Mouse (Mus musculus): Measurements from ENCODE around the gene Rprd1b.

Rprd1b gene

GRCm38 (mm10) chr2:158122814-158123213 is 94.5 kb downstream of the Rprd1b start:
- no peak for ATAC-seq (ENCODE audit: low TSS enrichment)

GRCm38 (mm10) chr2:158127245-158127644 is 98.9 kb downstream of the Rprd1b start:
- ATAC-seq (ENCODE audit: low TSS enrichment) = no peak

DNA sequence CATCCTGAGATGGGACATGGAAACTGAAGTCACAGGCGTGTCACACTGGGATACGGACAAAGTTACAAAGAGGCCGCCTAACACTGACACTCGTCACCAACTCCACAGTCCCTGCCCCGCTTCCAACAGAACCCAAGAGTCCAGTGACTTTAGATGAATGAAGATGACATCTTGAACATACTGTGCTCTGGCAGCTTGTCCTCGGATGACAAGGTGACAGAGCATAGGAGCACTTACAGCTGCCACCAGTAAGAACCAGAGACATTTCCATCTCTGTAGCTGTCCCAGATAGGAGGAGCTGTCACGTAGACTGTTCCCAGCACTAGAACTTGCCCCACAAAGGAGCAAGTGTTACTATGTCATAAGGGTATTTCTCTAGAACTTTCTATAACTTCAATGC is 99.6 kb downstream of the Rprd1b start:
- no peak for ATAC-seq (ENCODE audit: low TSS enrichment)

DNA sequence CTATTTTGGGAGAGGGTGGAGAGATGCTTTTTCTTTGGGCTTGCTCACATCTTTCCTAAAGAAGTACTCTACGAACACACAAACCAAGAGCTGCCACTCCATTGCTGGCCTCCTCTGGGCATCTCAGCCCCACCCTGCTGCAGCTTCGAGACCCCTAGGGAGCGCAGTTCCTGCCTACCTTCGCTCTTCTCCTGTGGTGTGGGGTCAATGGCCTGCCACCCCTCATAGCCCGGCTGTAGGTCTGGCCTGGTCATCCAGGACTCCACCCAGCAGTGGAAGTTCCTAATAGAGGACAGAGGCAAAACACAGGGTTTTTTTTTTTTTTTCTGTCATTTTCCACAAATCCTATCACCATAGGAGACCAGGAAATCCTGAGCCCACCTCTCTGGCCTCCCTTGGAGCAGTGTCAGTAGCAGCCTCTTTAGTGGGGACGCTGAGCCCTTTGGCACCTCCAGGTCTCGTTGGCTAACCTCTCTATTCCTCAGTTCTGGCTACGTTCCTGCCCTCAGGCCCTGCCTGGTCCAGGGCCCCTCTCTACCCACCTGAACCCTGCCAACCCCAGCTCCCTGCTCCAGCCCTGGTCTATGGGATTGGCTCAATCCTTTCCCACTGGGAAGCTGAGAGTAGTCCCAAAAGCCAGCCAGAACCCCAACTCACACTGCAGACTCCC is 100.3 kb downstream of the Rprd1b start:
- ATAC-seq (ENCODE audit: low TSS enrichment) = no peak

- no peak for ATAC-seq (ENCODE audit: low TSS enrichment)
Measured at GRCm38 (mm10) chr2:158129291-158130002, 101.2 kb downstream of the Rprd1b start.

DNA sequence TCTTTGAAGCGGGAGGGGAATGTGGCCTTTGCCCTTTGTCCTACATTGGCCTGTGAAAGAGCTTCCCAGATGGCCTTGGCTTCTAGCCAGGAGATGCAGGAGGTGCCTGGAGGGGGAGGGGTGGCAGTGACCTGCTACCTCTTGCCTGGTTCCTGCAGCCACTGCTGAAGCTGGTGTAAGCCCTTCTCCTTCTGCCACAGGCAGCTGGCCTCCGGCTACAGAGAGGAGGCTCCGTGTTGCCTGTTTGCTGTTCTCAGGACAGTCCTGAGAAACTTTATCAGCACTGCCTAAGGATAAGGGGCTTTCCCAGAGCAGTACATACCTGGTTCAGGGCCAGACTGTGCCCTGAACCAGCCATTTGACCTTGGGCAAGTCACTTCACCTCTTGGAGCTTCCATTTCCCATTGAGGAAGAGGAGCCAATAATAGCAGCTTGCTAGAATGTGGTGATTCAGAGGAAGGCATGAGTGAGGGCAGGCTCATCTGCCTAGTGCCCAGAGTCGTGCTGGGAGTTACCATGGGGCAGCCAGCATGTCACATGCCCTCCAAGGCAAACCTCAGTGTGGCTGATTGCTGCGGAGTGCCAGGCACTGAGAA is 102.2 kb downstream of the Rprd1b start:
- ATAC-seq (ENCODE audit: low TSS enrichment) = no peak

DNA sequence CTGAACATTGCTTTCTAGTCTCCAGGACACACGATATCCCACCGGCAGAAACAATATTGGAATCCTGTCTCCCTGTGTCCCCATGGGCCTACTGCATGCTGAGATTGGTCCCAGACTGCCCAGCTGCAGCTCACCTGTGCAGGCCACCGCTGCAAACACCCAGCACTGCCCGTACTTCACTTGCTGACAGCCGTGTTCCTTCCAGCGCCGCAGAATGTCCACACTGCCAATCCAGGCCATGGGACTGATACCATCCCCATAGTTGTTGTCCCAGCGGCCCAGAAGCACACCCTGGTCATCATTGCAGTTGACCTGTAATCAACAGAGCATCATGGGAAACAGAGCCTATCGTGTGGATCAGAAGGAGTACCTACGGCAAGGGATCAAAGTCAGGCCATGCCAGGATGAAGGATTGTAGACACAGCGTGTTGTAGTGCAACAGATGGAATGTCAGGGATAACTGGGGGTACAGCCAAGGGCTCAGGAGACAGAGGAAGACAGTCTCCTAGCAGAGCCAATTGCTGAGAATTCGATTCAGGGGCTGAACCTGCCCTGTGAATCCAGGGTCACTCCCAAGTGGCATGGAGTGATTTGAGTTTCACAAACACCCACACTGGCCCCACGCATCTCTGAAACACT is 103.0 kb downstream of the Rprd1b start:
- no peak for ATAC-seq (ENCODE audit: low TSS enrichment)

DNA sequence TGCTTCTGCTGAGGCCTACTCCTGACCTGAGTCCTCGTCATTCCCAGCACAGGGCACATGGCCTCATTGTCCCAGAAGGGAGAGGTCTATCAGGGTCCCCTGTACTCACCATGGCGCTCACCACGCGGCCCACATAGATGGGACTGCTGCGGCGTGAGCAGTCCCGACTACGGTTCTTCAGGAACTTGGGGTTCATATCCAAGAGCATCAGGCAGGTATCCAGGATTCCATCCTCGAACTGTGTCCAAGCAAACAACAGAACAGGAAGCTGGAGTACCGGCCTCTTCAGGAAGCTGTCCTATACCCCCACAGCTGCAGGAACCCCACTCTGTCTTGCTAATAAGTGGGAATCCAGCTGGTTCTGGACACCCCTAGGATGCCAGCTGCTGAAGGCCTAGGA is 104.0 kb downstream of the Rprd1b start:
- ATAC-seq (ENCODE audit: low TSS enrichment) = no peak

DNA sequence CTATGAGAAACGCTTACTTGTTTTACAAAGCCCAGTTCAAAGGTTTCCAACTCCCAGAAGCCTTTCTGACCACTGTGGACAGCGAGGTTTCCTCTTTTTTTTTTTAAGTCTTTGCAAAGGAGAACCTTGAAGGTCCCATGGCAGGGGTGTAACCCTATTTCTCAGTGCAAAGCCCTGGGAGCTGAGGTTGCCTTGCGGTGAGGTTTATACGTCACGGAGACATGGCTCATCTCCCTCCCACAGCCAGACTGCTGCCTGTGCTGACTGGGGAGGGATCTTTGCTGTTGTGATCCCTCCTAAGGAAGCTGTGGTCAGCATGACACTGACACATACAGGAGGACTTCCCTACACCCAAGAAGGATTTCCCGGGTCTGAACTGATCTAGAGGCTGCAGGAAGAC is 104.8 kb downstream of the Rprd1b start:
- ATAC-seq (ENCODE audit: low TSS enrichment) = no peak

DNA sequence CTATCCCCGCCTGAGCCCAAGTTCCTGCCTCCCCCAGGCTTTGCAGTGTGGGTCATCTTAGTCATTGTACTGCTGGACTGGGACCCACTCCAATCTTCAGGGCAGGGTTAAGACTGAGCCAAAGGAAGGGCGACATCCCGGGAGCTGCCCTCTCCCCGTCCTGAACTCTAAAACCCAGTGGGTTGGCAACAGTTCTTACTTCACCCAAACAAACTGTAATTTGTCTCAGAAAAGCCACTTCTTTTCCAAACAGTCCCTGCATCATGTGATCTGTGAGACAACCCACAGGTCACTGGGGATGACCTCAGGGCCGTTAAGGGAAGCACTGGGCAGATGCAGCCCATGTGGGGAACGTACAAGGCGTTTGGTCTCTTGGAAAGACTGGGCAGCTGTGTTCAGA is 107.9 kb downstream of the Rprd1b start:
- ATAC-seq (ENCODE audit: low TSS enrichment) = no peak

GRCm38 (mm10) chr2:158137771-158138170 is 109.5 kb downstream of the Rprd1b start:
- ATAC-seq (ENCODE audit: low TSS enrichment) = no peak

- no peak for ATAC-seq (ENCODE audit: low TSS enrichment)
Measured at GRCm38 (mm10) chr2:158138778-158139177, 110.5 kb downstream of the Rprd1b start.

DNA sequence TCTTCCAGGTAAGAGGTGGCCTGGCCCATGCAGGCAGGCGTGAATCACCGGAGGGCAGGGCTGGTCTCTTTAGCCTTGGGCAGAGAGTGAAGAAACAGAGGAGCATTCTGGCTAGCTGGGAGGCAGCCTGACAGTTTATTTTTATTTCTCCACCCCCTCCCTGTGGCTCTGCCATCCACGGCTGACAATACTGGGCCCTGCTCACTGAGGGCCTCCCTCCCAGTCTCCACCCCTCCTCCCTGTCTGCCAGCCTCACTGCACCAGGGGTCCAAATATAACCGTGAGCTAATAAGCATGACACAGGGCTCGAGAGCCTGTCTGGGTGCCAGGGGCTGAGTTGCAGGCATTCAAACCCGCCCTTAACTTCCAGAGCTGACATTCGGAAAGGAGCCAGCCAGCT is 111.3 kb downstream of the Rprd1b start:
- ATAC-seq (ENCODE audit: low TSS enrichment) = peak; percentile 91

GRCm38 (mm10) chr2:158140664-158141063 is 112.4 kb downstream of the Rprd1b start:
- ATAC-seq (ENCODE audit: low TSS enrichment) = no peak

DNA sequence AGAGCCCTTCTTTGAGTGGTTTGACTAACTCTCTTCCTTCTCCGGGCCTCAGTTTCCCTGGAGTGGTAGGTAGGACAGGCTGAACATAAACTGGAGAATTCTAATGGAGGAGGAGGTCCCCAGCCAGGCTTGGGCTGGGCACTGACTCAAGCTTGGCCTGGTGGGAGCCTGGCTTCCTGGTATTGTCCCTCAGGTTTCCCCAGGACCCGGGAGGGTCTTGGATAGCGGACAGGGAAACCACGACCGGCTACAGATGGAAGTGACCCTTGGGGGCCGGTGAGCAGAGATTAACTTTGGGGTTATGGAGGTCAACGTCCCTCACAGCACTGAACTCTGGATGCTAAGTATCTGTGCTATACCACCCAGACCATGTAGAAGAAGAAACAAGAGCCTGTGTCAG is 113.0 kb downstream of the Rprd1b start:
- no peak for ATAC-seq (ENCODE audit: low TSS enrichment)

DNA sequence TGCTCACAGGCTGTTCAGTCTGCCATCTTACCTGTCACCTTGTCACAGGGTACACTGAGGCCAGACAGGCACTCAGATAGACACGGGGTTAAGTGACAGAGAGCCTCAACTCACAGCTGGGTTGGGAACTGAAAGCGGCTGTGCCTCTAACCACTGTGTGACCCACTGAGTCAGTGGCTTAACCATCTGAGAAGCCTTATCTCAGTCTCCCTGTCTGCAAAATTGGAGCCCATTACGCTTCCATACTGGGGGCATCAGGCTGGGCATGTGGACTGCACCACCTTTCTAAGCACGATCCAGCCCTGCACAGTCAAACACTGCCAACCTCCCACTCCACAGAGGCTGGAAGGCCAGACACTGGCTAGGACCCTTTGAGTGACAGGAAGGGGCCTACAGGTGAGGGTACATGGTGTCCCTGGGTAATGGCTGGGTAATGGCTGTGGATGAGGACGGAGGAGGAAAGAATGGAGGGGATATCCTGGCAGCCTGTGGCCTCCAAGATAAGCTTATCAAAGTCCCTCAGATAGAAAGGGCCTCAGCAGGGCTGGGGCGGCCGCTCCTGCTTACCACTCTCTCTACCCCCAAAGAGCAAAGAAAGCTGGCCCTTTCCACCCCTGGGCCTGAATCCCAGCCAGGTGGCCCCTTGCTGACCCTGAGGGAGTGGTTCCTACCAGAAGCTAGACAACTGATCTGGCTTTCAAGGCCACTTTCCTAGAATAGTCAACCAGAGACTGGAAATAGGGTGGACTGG is 113.6 kb downstream of the Rprd1b start:
- ATAC-seq (ENCODE audit: low TSS enrichment) = no peak

GRCm38 (mm10) chr2:158142981-158143380 is 114.7 kb downstream of the Rprd1b start:
- ATAC-seq (ENCODE audit: low TSS enrichment) = no peak

GRCm38 (mm10) chr2:158143816-158144215 is 115.5 kb downstream of the Rprd1b start:
- ATAC-seq (ENCODE audit: low TSS enrichment) = no peak

DNA sequence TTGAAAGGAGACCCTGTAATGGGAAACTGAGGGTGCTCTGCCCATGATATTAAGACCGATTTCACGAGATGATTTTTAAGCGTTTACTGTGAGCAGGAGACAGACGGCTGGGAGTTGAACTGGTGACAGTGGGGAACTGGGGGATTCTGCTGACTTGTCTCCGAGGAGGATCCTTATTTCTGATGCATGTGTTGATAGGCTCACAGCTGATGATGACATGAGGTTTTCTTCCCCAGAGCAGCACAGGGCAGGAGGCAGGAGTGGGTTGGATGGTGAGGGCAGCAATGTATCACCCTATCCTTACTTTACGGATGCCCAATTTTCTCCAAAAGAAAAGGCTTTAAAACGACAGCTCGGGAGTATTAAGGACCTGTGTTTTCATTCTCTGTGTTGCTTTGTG is 116.0 kb downstream of the Rprd1b start:
- no peak for ATAC-seq (ENCODE audit: low TSS enrichment)

- no peak for ATAC-seq (ENCODE audit: low TSS enrichment)
Measured at GRCm38 (mm10) chr2:158144750-158145527, 116.6 kb downstream of the Rprd1b start.

DNA sequence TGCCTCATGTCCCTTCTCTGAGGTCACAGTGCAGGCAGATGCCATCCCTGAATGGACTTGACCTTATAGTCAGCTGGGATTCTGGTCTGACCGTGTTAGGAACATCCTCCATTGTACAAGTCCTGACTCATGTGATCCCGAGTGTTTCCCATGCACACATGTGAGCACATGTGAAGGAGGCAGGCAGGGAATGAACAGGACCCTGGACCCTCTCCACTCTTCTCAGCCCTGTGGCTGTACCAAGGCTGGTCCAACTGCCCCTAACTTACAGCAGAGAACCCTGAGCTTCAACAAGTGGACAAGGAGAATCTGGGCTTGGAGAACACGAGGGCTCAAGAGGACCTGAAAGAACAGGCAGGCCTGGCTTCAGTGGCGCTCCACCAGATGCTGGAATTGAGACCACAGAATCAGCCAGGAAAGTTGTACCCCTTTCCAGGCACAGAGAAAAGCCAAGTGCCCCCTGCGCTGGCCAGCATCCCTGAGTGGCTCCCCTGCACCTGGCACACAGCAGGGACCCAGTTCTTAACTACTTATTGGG is 117.3 kb downstream of the Rprd1b start:
- no peak for ATAC-seq (ENCODE audit: low TSS enrichment)

Data from frontal cortex, adult (tissue).